Mouse (Mus musculus): Measurements from ENCODE around the gene Fam189b. TPM values are rescaled to one million over a fixed set of nuclear protein-coding genes. Genes with fewer than 3 reads are reported as not detected.
A peak's percentile ranks its signal among the peaks of the same experiment; 100 is the strongest.
"Not testable (repeated sequence)": the region's sequence is repeated elsewhere in the genome, so short reads cannot be mapped to it uniquely, and the experiment has no call there.

The Fam189b gene
- polyA plus RNA-seq, 1 experiment from 2014 or later = 38.7 TPM

- H3K36me3 ChIP-seq = no peaks in the 10 kb centered on the region
- H3K27me3 ChIP-seq (ENCODE audit: insufficient read depth, poor library complexity, severe bottlenecking) = peaks cover 14% of the 10 kb centered on the region
- peak; percentile 76 for DNase-seq (ENCODE audit: low spot score)
- H3K4me3 ChIP-seq = peak overlapping the region; percentile 80
- peaks cover 32% of the 10 kb centered on the region for H3K4me1 ChIP-seq (replicated peaks)
- 2% methylated on average over 13 of the region's 13 CpGs for WGBS
- no peaks in the 10 kb centered on the region for H3K9me3 ChIP-seq
- H3K27ac ChIP-seq = no peak overlapping the region
Measured at GRCm38 (mm10) chr3:89159211-89159610, 23.7 kb upstream of the Fam189b start.

GRCm38 (mm10) chr3:89159616-89160344 is 23.2 kb upstream of the Fam189b start, which contains the start of gene Hcn3:
Gene Hcn3, minus strand, starts transcription at chr3:89160196.
- Histone ChIP-seq H3K4me3 (peak within 1 kb of the TSS; percentile 80), H3K4me1 (replicated peaks) (peaks cover 35% of the 10 kb centered on the region), H3K27me3 (ENCODE audit: insufficient read depth, poor library complexity, severe bottlenecking) (peaks cover 14% of the 10 kb centered on the region), H3K9me3 (no peaks in the 10 kb centered on the region), H3K36me3 (no peaks in the 10 kb centered on the region), H3K27ac (peak within 1 kb of the TSS; percentile 84)
- DNase-seq (ENCODE audit: low spot score) = peak; percentile 79
- under 1% methylated on average over 66 of the region's 66 CpGs for WGBS

DNA sequence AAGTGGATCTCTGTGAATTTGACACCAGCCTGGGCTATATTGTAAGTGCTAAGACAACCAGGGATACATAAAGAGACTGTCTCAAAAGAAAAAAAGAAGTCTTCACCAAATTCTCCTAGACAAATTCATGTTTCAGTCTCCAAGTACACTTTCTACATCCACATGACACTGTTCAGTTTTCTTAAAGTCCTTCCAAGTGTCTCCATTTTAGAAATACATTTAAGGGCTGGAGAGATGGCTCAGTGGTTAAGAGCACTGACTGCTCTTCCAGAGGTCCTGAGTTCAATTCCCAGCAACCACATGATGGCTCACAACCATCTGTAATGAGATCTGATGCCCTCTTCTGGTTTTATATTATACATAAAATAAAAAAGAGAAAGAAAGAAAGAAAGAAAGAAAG is 21.7 kb upstream of the Fam189b start:
- not testable (repeated sequence) for H3K36me3 ChIP-seq; H3K4me3 ChIP-seq; DNase-seq (ENCODE audit: low spot score); H3K9me3 ChIP-seq; H3K27ac ChIP-seq
- H3K4me1 ChIP-seq (replicated peaks) = peaks cover 45% of the 10 kb centered on the region
- H3K27me3 ChIP-seq (ENCODE audit: insufficient read depth, poor library complexity, severe bottlenecking) = peaks cover 14% of the 10 kb centered on the region

- peaks cover 8% of the 10 kb centered on the region for H3K36me3 ChIP-seq
- H3K4me3 ChIP-seq = no peak overlapping the region
- peaks cover 14% of the 10 kb centered on the region for H3K27me3 ChIP-seq (ENCODE audit: insufficient read depth, poor library complexity, severe bottlenecking)
- H3K4me1 ChIP-seq (replicated peaks) = peaks cover 50% of the 10 kb centered on the region
- WGBS = 82% methylated on average over 4 of the region's 4 CpGs
- no peak overlapping the region for H3K27ac ChIP-seq
- no peaks in the 10 kb centered on the region for H3K9me3 ChIP-seq
- no peak for DNase-seq (ENCODE audit: low spot score)
Measured at GRCm38 (mm10) chr3:89161786-89162185, 21.2 kb upstream of the Fam189b start.

GRCm38 (mm10) chr3:89163123-89163522 is 19.8 kb upstream of the Fam189b start:
- Histone ChIP-seq H3K36me3 (peaks cover 22% of the 10 kb centered on the region), H3K9me3 (no peaks in the 10 kb centered on the region), H3K4me3 (no peak overlapping the region), H3K27ac (no peak overlapping the region), H3K27me3 (ENCODE audit: insufficient read depth, poor library complexity, severe bottlenecking) (peaks cover 13% of the 10 kb centered on the region), H3K4me1 (replicated peaks) (peaks cover 52% of the 10 kb centered on the region)
- DNase-seq (ENCODE audit: low spot score) = no peak
- 85% methylated on average over 1 of the region's 1 CpGs for WGBS

- peak overlapping the region; percentile 99 for H3K27ac ChIP-seq
- H3K27me3 ChIP-seq (ENCODE audit: insufficient read depth, poor library complexity, severe bottlenecking) = peaks cover 6% of the 10 kb centered on the region
- H3K4me3 ChIP-seq = peak overlapping the region; percentile 99; the same call in 1 of the 2 replicates
- H3K4me1 ChIP-seq (replicated peaks) = peaks cover 46% of the 10 kb centered on the region
- DNase-seq (ENCODE audit: low spot score) = no peak
- H3K9me3 ChIP-seq = no peaks in the 10 kb centered on the region
- peaks cover 28% of the 10 kb centered on the region for H3K36me3 ChIP-seq
- 74% methylated on average over 5 of the region's 5 CpGs for WGBS
Measured at GRCm38 (mm10) chr3:89163643-89164245, 19.2 kb upstream of the Fam189b start.

GRCm38 (mm10) chr3:89164506-89165267 is 18.3 kb upstream of the Fam189b start, which contains the start of gene Clk2:
Gene Clk2, plus strand, starts transcription at chr3:89164795.
- H3K27me3 ChIP-seq (ENCODE audit: insufficient read depth, poor library complexity, severe bottlenecking) = no peaks in the 10 kb centered on the region; the same call in 1 of the 2 replicates
- H3K4me3 ChIP-seq = peak within 1 kb of the TSS; percentile 99
- peaks cover 37% of the 10 kb centered on the region for H3K4me1 ChIP-seq (replicated peaks)
- no peaks in the 10 kb centered on the region for H3K9me3 ChIP-seq
- WGBS = under 1% methylated on average over 79 of the region's 79 CpGs
- peak within 1 kb of the TSS; percentile 99 for H3K27ac ChIP-seq
- H3K36me3 ChIP-seq = peaks cover 37% of the 10 kb centered on the region
- DNase-seq (ENCODE audit: low spot score) = peak; percentile 96

DNA sequence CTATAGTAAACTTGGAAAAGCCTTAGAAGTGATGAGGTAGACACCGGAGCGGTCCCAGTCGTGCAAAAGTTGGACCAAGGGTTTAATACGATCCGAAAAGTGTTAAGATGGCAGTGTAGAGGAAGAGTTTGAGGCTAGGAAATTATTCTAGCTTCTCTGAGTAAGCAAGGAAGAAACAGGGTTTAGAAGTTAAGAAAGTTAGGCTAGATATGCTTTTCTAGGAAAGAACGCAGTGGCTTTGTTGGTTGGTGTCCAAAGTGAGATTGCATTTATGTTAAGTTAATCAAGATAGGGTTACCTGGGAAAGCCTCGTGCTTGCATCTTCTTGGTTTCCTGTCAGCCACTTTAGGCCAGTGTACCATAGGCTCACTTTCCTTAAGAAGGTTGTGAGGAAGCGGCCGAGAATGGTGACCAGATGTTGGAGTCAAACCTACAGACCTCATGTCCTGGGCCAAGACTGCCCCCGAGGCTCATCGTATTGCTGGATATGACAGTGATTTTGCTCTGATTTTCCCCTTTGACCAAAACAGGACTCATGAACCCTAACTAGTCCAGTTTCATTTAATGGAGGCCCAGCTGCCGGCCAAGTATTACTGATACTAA is 17.6 kb upstream of the Fam189b start:
- Histone ChIP-seq H3K27me3 (ENCODE audit: insufficient read depth, poor library complexity, severe bottlenecking) (no peaks in the 10 kb centered on the region), H3K27ac (peak overlapping the region; percentile 99), H3K36me3 (peaks cover 44% of the 10 kb centered on the region), H3K9me3 (no peaks in the 10 kb centered on the region), H3K4me1 (replicated peaks) (peaks cover 30% of the 10 kb centered on the region), H3K4me3 (peak overlapping the region; percentile 99)
- WGBS = 30% methylated on average over 12 of the region's 12 CpGs
- DNase-seq (ENCODE audit: low spot score) = no peak

DNA sequence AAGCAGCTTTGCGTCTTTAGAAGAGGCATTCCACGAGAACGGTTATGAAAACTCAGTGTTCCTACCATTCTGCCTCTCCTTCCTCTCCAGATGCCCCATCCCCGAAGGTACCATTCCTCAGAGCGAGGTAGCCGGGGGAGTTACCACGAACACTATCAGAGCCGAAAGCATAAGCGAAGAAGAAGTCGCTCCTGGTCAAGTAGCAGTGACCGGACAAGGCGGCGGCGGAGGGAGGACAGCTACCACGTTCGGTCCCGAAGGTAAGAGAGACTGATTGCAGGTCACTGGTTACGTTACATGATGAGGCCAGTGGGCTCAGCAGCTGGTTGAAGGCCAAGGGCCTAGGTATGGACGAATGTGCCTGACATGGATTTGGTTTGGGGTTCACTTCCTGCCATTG is 16.0 kb upstream of the Fam189b start:
- H3K9me3 ChIP-seq = no peaks in the 10 kb centered on the region
- H3K36me3 ChIP-seq = peaks cover 60% of the 10 kb centered on the region
- no peak overlapping the region for H3K27ac ChIP-seq
- 0 out of 2 replicates have a peak overlapping the region, but pooled peaks have one; percentile 99 for H3K4me3 ChIP-seq
- DNase-seq (ENCODE audit: low spot score) = no peak
- H3K4me1 ChIP-seq (replicated peaks) = peaks cover 29% of the 10 kb centered on the region
- WGBS = 97% methylated on average over 19 of the region's 19 CpGs
- H3K27me3 ChIP-seq (ENCODE audit: insufficient read depth, poor library complexity, severe bottlenecking) = no peaks in the 10 kb centered on the region

DNA sequence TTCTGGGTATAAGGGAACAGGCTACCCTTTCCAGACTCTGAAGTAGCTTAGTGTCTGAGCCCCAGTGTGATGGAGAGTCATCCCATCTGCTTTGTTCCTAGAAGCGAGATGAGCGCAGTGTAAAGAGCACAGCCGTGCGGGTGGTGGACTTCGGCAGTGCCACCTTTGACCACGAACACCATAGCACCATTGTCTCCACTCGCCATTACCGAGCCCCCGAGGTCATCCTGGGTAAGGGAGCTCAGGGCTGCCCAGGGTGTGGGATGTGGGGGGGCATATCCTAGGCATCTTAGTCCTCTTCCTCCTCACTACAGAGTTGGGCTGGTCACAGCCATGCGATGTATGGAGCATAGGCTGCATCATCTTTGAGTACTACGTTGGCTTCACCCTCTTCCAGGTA is 8.1 kb upstream of the Fam189b start:
- Histone ChIP-seq H3K27me3 (ENCODE audit: insufficient read depth, poor library complexity, severe bottlenecking) (no peaks in the 10 kb centered on the region), H3K36me3 (peaks cover 79% of the 10 kb centered on the region), H3K9me3 (no peaks in the 10 kb centered on the region), H3K4me3 (no peak overlapping the region), H3K4me1 (replicated peaks) (peaks cover 18% of the 10 kb centered on the region), H3K27ac (no peak overlapping the region)
- no peak for DNase-seq (ENCODE audit: low spot score)
- WGBS = 93% methylated on average over 11 of the region's 11 CpGs

- WGBS = 96% methylated on average over 10 of the region's 10 CpGs
- Histone ChIP-seq H3K27me3 (ENCODE audit: insufficient read depth, poor library complexity, severe bottlenecking) (no peaks in the 10 kb centered on the region), H3K4me1 (replicated peaks) (peaks cover 18% of the 10 kb centered on the region), H3K36me3 (peaks cover 79% of the 10 kb centered on the region), H3K27ac (no peak overlapping the region), H3K9me3 (no peaks in the 10 kb centered on the region), H3K4me3 (no peak overlapping the region)
- DNase-seq (ENCODE audit: low spot score) = no peak
Measured at GRCm38 (mm10) chr3:89175544-89175943, 7.4 kb upstream of the Fam189b start.

DNA sequence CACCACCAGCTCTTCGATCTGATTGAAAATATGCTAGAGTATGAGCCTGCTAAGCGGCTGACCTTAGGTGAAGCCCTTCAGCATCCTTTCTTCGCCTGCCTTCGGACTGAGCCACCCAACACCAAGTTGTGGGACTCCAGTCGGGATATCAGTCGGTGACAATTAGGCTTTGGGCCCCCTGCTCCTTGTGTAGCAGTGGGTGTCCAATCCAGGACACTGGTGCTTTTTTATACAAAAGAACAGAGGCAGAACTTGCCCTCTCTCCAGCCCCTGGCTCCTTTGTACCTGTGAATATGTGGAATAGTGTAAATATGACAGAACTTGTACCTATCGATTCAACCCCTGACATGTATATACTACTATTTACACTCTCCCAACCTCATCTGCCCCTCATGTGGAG is 6.5 kb upstream of the Fam189b start:
- H3K27me3 ChIP-seq (ENCODE audit: insufficient read depth, poor library complexity, severe bottlenecking) = no peaks in the 10 kb centered on the region
- peaks cover 79% of the 10 kb centered on the region for H3K36me3 ChIP-seq
- H3K9me3 ChIP-seq = no peaks in the 10 kb centered on the region
- no peak overlapping the region for H3K27ac ChIP-seq
- DNase-seq (ENCODE audit: low spot score) = no peak
- H3K4me1 ChIP-seq (replicated peaks) = peaks cover 18% of the 10 kb centered on the region
- no peak overlapping the region for H3K4me3 ChIP-seq
- 87% methylated on average over 7 of the region's 7 CpGs for WGBS

Data from hindbrain, embryonic 10.5 days (tissue).